ENCODE assay signal across 19 mouse cellular contexts in the genomic region with DNA sequence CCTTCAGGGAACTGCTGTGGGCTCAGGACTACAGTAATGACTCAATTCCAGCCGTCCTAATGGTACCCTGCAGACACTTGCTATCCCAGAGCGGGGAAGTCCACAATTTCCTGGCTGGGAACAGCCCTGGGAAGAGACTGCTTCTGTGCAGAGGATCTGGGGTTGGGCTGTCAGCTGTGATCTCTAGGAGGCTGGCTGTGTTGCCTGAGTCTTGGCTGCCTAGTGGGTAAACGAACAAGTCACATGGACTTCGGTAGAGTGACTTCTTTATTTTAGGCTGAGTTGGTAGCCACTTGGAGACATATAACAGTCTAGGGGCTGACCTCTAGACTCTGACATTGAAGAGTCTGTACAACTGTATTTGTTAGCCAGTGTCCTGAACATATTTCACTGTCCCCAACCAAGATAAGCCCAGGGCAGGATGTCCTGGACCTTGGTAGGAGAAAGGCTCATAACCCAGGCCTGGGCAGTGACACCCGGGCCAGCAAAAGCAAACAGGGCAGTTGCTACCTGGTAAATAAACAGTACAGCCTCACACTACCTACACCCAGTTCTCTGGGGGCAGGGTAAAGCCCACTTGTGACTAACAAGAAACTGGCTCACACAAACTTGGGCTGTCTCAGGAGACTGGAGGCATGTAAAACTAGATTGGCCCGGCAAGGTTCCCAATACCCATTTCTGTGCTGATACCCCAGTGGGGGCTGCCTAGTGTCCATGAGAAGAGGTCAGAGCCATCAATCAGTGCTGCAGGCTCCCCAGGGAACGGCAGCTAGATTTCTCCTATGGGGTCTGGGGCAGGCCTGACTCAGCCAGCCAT. TPM values are rescaled to one million over a fixed set of nuclear protein-coding genes. Genes with fewer than 3 reads are reported as not detected.
"Had no signal": no experiment of that assay in that cellular context is flagged by ENCODE, and none has a peak within 500 bp of the region (broad histone marks: within the 10 kb centered on the region; RNA-seq: fewer than 3 reads in every experiment).

No protein-coding gene starts in this region.

- H3K4me2 ChIP-seq: limb, embryonic 12.5 days; limb, embryonic 15.5 days; midbrain, embryonic 12.5 days; neural tube, embryonic 13.5 days had no signal

- H3K4me1 ChIP-seq: limb, embryonic 12.5 days; limb, embryonic 15.5 days; midbrain, embryonic 12.5 days; neural tube, embryonic 13.5 days had no signal

- DNase-seq: kidney, adult 18-20 months; kidney, adult 9 months; kidney, postnatal 14 days; kidney, postnatal 4 days; left cerebral cortex, postnatal 4 days; lung, adult 2 months; lung, postnatal 14 days; lung, postnatal 4 days; retina, postnatal 1 day; right cerebral cortex, postnatal 25 days; thymus, adult 18-20 months; thymus, postnatal 36 days had no signal

- H3K4me3 ChIP-seq: limb, embryonic 12.5 days; limb, embryonic 15.5 days; midbrain, embryonic 12.5 days; myocyte; neural tube, embryonic 13.5 days had no signal

- H3K9ac ChIP-seq: limb, embryonic 12.5 days; limb, embryonic 15.5 days; midbrain, embryonic 12.5 days; neural tube, embryonic 13.5 days had no signal

- H3K27me3 ChIP-seq: limb, embryonic 12.5 days; limb, embryonic 15.5 days; midbrain, embryonic 12.5 days; neural tube, embryonic 13.5 days had no signal

- H3K27ac ChIP-seq: limb, embryonic 12.5 days; limb, embryonic 15.5 days; midbrain, embryonic 12.5 days; neural tube, embryonic 13.5 days had no signal

- ATAC-seq: midbrain, embryonic 16.5 days had no signal

- H3K9me3 ChIP-seq: limb, embryonic 12.5 days; limb, embryonic 15.5 days; midbrain, embryonic 12.5 days; neural tube, embryonic 13.5 days had no signal

RNA-seq across cellular contexts. Expression of gene Spata33, which starts 29.7 kb away (rescaled TPM):
- total RNA-seq: monocyte, adult 5-6 weeks had no signal
